In the genomic region with DNA sequence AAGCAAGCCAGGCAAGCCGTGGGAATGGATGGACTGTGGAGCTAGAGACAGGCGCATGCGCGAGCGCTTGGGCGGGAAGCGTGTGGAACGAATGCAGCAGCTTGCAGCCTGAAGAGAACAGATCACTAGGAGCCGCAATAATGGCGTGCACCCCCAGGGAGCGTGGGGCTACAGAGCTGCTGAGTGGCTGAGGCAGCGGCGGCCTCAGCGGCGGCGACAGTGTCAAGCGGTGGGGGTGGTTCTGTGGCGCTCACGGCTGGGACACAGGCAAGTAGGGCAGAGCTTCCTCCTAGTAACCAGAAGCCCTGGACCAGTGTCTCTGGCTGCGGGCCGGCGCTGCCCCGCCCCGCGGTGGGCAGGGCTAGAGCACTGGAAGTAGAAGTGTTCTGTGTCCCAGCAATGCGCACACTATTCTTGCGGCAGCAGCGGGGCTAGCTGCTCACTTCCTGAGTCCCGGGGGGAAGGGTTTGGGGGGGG, we compare ENCODE assay signal across 8 mouse cellular contexts. TPM values are rescaled to one million over a fixed set of nuclear protein-coding genes. Genes with fewer than 3 reads are reported as not detected.
DNase-seq lines count a peak whose midpoint lies in the region; ATAC-seq and TF ChIP-seq lines count a peak whose summit lies in the region.

No protein-coding gene starts in this region.

- no peak for TF ChIP-seq CTCF in bone marrow, adult 2 months (IDR thresholded peaks at IDR 0.05; ENCODE audit: control insufficient read depth, insufficient read depth, low read length)

- no peaks in the 10 kb centered on the region for H3K36me3 ChIP-seq in embryonic facial prominence, embryonic 15.5 days
- H3K36me3 ChIP-seq in heart, embryonic 10.5 days = no peaks in the 10 kb centered on the region
- no peaks in the 10 kb centered on the region for H3K36me3 ChIP-seq in kidney, embryonic 15.5 days

- H3K4me3 ChIP-seq in bone marrow, adult 2 months (replicated peaks; ENCODE audit: control insufficient read depth, low read depth, low read length) = peak overlapping the region; percentile 65
- H3K4me3 ChIP-seq in embryonic facial prominence, embryonic 15.5 days (replicated peaks) = peak overlapping the region; percentile 61
- H3K4me3 ChIP-seq in heart, embryonic 10.5 days = peak overlapping the region; percentile 70
- peak overlapping the region; percentile 56 for H3K4me3 ChIP-seq in kidney, embryonic 15.5 days (replicated peaks)

- WGBS in bone marrow, adult 2 months = under 1% methylated on average over 29 of the region's 29 CpGs
- WGBS in embryonic facial prominence, embryonic 15.5 days = under 1% methylated on average over 29 of the region's 29 CpGs
- under 1% methylated on average over 29 of the region's 29 CpGs for WGBS in heart, embryonic 10.5 days
- under 1% methylated on average over 28 of the region's 29 CpGs for WGBS in kidney, embryonic 15.5 days

- no peaks in the 10 kb centered on the region for H3K4me1 ChIP-seq in bone marrow, adult 2 months (ENCODE audit: control insufficient read depth, insufficient read depth, low read length)
- peaks cover 12% of the 10 kb centered on the region for H3K4me1 ChIP-seq in embryonic facial prominence, embryonic 15.5 days
- peaks cover 10% of the 10 kb centered on the region for H3K4me1 ChIP-seq in heart, embryonic 10.5 days
- peaks cover 10% of the 10 kb centered on the region for H3K4me1 ChIP-seq in kidney, embryonic 15.5 days

- peak overlapping the region; percentile 86 for H3K4me2 ChIP-seq in embryonic facial prominence, embryonic 15.5 days (replicated peaks)
- H3K4me2 ChIP-seq in kidney, embryonic 15.5 days = peak overlapping the region; percentile 83

- H3K9me3 ChIP-seq in embryonic facial prominence, embryonic 15.5 days (replicated peaks) = no peaks in the 10 kb centered on the region
- H3K9me3 ChIP-seq in heart, embryonic 10.5 days = no peaks in the 10 kb centered on the region
- no peaks in the 10 kb centered on the region for H3K9me3 ChIP-seq in kidney, embryonic 15.5 days (replicated peaks)

- H3K9ac ChIP-seq in embryonic facial prominence, embryonic 15.5 days = peak overlapping the region; percentile 41
- peak overlapping the region; percentile 61 for H3K9ac ChIP-seq in kidney, embryonic 15.5 days

- H3K27ac ChIP-seq in bone marrow, adult 2 months (ENCODE audit: control insufficient read depth, insufficient read depth, low read depth, low read length, poor library complexity) = peak overlapping the region; percentile 51; the same call in 1 of the 2 replicates
- H3K27ac ChIP-seq in embryonic facial prominence, embryonic 15.5 days (replicated peaks) = peak overlapping the region; percentile 95
- peak overlapping the region; percentile 95 for H3K27ac ChIP-seq in heart, embryonic 10.5 days
- peak overlapping the region; percentile 97 for H3K27ac ChIP-seq in kidney, embryonic 15.5 days

- DNase-seq in 416B (ENCODE audit: low read depth) = peak; percentile 96
- DNase-seq in heart, embryonic 10.5 days (ENCODE audit: low spot score) = peak; percentile 96
- DNase-seq in liver = peak; percentile 86
- peak; percentile 78 to 85 for DNase-seq in spleen, postnatal 4 days (ENCODE audit: low spot score in 2 of 2)

- peak; percentile 97 for ATAC-seq in embryonic facial prominence, embryonic 15.5 days (ENCODE audit: insufficient number of reproducible peaks, low FRiP score, low TSS enrichment, low read depth)
- ATAC-seq in kidney, embryonic 15.5 days (replicated peaks; ENCODE audit: low FRiP score) = peak; percentile 100
- ATAC-seq in monocyte, adult 5-6 weeks (replicated peaks; ENCODE audit: insufficient number of reproducible peaks, low FRiP score, low TSS enrichment, poor library complexity, severe bottlenecking) = peak; percentile 94

- H3K27me3 ChIP-seq in embryonic facial prominence, embryonic 15.5 days = no peaks in the 10 kb centered on the region
- H3K27me3 ChIP-seq in heart, embryonic 10.5 days (ENCODE audit: insufficient read depth, poor library complexity, severe bottlenecking) = peaks cover 4% of the 10 kb centered on the region; the same call in 1 of the 2 replicates
- H3K27me3 ChIP-seq in kidney, embryonic 15.5 days = no peaks in the 10 kb centered on the region

- peak; percentile 55; the same call in 1 of the 2 replicates for TF ChIP-seq POLR2A in bone marrow, adult 2 months (IDR thresholded peaks at IDR 0.05; ENCODE audit: borderline replicate concordance, control insufficient read depth, low read depth, low read length)

RNA-seq across cellular contexts. Expression of a gene that starts 7.3 kb away (rescaled TPM):
- not detected in 2 replicates for polyA plus RNA-seq in bone marrow, adult 2 months (2011; ENCODE audit: insufficient read depth, insufficient read length, low replicate concordance, missing spikeins)
- polyA plus RNA-seq in embryonic facial prominence, embryonic 15.5 days (2015; fragmentation: Nextera tagmentation; extraction: Ambion mirVana) = 1.0 and 6.6 TPM in 2 replicates
- polyA plus RNA-seq in heart, embryonic 10.5 days (2016; fragmentation: Nextera tagmentation; extraction: Ambion mirVana) = not detected in 2 replicates
- not detected in 2 replicates for polyA plus RNA-seq in kidney, embryonic 15.5 days (2015; fragmentation: Nextera tagmentation; extraction: Ambion mirVana)
- not detected in 3 replicates for total RNA-seq in monocyte, adult 5-6 weeks (2017)

RNA-seq across cellular contexts. Expression of a gene that starts 16.9 kb away (rescaled TPM):
- polyA plus RNA-seq in bone marrow, adult 2 months (2011; ENCODE audit: insufficient read depth, insufficient read length, low replicate concordance, missing spikeins) = not detected in 2 replicates
- not detected in 2 replicates for polyA plus RNA-seq in embryonic facial prominence, embryonic 15.5 days (2015; fragmentation: Nextera tagmentation; extraction: Ambion mirVana)
- 0.21 TPM in 1 of 2 replicates, not detected in the other for polyA plus RNA-seq in heart, embryonic 10.5 days (2016; fragmentation: Nextera tagmentation; extraction: Ambion mirVana)
- not detected in 2 replicates for polyA plus RNA-seq in kidney, embryonic 15.5 days (2015; fragmentation: Nextera tagmentation; extraction: Ambion mirVana)
- total RNA-seq in monocyte, adult 5-6 weeks (2017) = not detected in 3 replicates

RNA-seq across cellular contexts. Expression of a gene that starts 30.5 kb away (rescaled TPM):
- polyA plus RNA-seq in bone marrow, adult 2 months (2011; ENCODE audit: insufficient read depth, insufficient read length, low replicate concordance, missing spikeins) = not detected in 2 replicates
- polyA plus RNA-seq in embryonic facial prominence, embryonic 15.5 days (2015; fragmentation: Nextera tagmentation; extraction: Ambion mirVana) = not detected in 2 replicates
- polyA plus RNA-seq in heart, embryonic 10.5 days (2016; fragmentation: Nextera tagmentation; extraction: Ambion mirVana) = not detected in 2 replicates
- not detected in 2 replicates for polyA plus RNA-seq in kidney, embryonic 15.5 days (2015; fragmentation: Nextera tagmentation; extraction: Ambion mirVana)
- not detected in 3 replicates for total RNA-seq in monocyte, adult 5-6 weeks (2017)

RNA-seq across cellular contexts. Expression of a gene that starts 43.9 kb away (rescaled TPM):
- not detected in 2 replicates for polyA plus RNA-seq in bone marrow, adult 2 months (2011; ENCODE audit: insufficient read depth, insufficient read length, low replicate concordance, missing spikeins)
- not detected in 2 replicates for polyA plus RNA-seq in embryonic facial prominence, embryonic 15.5 days (2015; fragmentation: Nextera tagmentation; extraction: Ambion mirVana)
- polyA plus RNA-seq in heart, embryonic 10.5 days (2016; fragmentation: Nextera tagmentation; extraction: Ambion mirVana) = not detected in 2 replicates
- not detected in 2 replicates for polyA plus RNA-seq in kidney, embryonic 15.5 days (2015; fragmentation: Nextera tagmentation; extraction: Ambion mirVana)
- not detected in 3 replicates for total RNA-seq in monocyte, adult 5-6 weeks (2017)

RNA-seq across cellular contexts. Expression of a gene that starts 43.9 kb away (rescaled TPM):
- polyA plus RNA-seq in bone marrow, adult 2 months (2011; ENCODE audit: insufficient read depth, insufficient read length, low replicate concordance, missing spikeins) = not detected in 2 replicates
- 3.1 TPM in 1 of 2 replicates, not detected in the other for polyA plus RNA-seq in embryonic facial prominence, embryonic 15.5 days (2015; fragmentation: Nextera tagmentation; extraction: Ambion mirVana)
- polyA plus RNA-seq in heart, embryonic 10.5 days (2016; fragmentation: Nextera tagmentation; extraction: Ambion mirVana) = not detected in 2 replicates
- polyA plus RNA-seq in kidney, embryonic 15.5 days (2015; fragmentation: Nextera tagmentation; extraction: Ambion mirVana) = not detected in 2 replicates
- not detected in 3 replicates for total RNA-seq in monocyte, adult 5-6 weeks (2017)

Comparison
In these comparisons a context has a peak if more than half of its experiments do, and no peak if none do; other contexts are left out.
1. Peak in every context shown above with its lines: DNase-seq, ATAC-seq, H3K4me3 ChIP-seq and H3K27ac ChIP-seq.